ENCODE assay signal across 14 mouse cellular contexts in genomic region chr14:24731872-24732525, GRCm38 (mm10).
DNase-seq lines count a peak whose midpoint lies in the region; ATAC-seq and TF ChIP-seq lines count a peak whose summit lies in the region.
"Had no signal": no experiment of that assay in that cellular context is flagged by ENCODE, and none has a peak within 500 bp of the region (broad histone marks: within the 10 kb centered on the region; RNA-seq: fewer than 3 reads in every experiment).

No protein-coding gene starts in this region.

- intact Hi-C loops in left cerebral cortex, adult 2 months (cut with DNase I): no loop called here
- intact Hi-C loops in heart, postnatal 10 days (cut with DNase I): no loop called here

- no peaks in the 10 kb centered on the region for H3K9me3 ChIP-seq in hindbrain, embryonic 14.5 days (ENCODE audit: control insufficient read depth, low read length)
- no peaks in the 10 kb centered on the region for H3K9me3 ChIP-seq in neural tube, embryonic 14.5 days (ENCODE audit: control insufficient read depth, low read length)
- H3K9me3 ChIP-seq: lung, embryonic 15.5 days had no signal

- no peak for TF ChIP-seq POLR2A in cortical plate, adult 2 months (IDR thresholded peaks at IDR 0.05; ENCODE audit: extremely low read depth, insufficient read depth, low read length)

- peaks cover 3% of the 10 kb centered on the region for H3K4me1 ChIP-seq in cortical plate, adult 2 months (ENCODE audit: control insufficient read depth, insufficient read depth, low read length)
- H3K4me1 ChIP-seq in hindbrain, embryonic 14.5 days (replicated peaks; ENCODE audit: control insufficient read depth, insufficient read depth, low read length): peaks cover 6% of the 10 kb centered on the region; the same call in 1 of the 2 replicates
- 0 out of 2 replicates have a peak, but pooled peaks cover 3% of the 10 kb centered on the region for H3K4me1 ChIP-seq in neural tube, embryonic 14.5 days (ENCODE audit: control insufficient read depth, insufficient read depth, low read length)
- H3K4me1 ChIP-seq: lung, embryonic 15.5 days had no signal

- H3K9ac ChIP-seq in hindbrain, embryonic 14.5 days: no peak overlapping the region
- H3K9ac ChIP-seq in neural tube, embryonic 14.5 days (replicated peaks; ENCODE audit: low read depth, low read length): no peak overlapping the region
- H3K9ac ChIP-seq: lung, embryonic 15.5 days had no signal

- peak overlapping the region; percentile 16 for H3K27ac ChIP-seq in left cerebral cortex, adult 2 months
- H3K27ac ChIP-seq in cortical plate, adult 2 months (ENCODE audit: insufficient read depth, low read length): peak overlapping the region; percentile 36; the same call in 1 of the 2 replicates
- H3K27ac ChIP-seq in hindbrain, embryonic 14.5 days: peak overlapping the region; percentile 78
- peak overlapping the region; percentile 72 for H3K27ac ChIP-seq in neural tube, embryonic 14.5 days (ENCODE audit: low read depth, low read length)
- H3K27ac ChIP-seq: kidney, postnatal 0 days; lung, embryonic 15.5 days had no signal

- ATAC-seq in hindbrain, embryonic 14.5 days (ENCODE audit: low FRiP score): peak; percentile 83
- no peak; the same call in 1 of the 2 replicates for ATAC-seq in neural tube, embryonic 14.5 days (ENCODE audit: low read depth)
- ATAC-seq: CD4-positive, CD25-positive, alpha-beta regulatory T cell, adult 4 months had no signal

- DNase-seq in left cerebral cortex, adult 2 months (ENCODE audit: extremely low spot score in 1 of 2, low spot score in 2 of 2): no peak
- no peak for DNase-seq in left cerebral cortex, adult 9 months (ENCODE audit: low spot score in 2 of 2)
- peak; percentile 49 for DNase-seq in hindbrain, embryonic 14.5 days (ENCODE audit: low spot score)
- DNase-seq in embryo, embryonic 9.5 days (ENCODE audit: extremely low spot score): no peak
- DNase-seq in heart, postnatal 10 days: no peak
- DNase-seq: adrenal gland, postnatal 36 days; cerebellum, adult 11 months; heart, adult 11 months; liver had no signal

- no peaks in the 10 kb centered on the region for H3K27me3 ChIP-seq in hindbrain, embryonic 14.5 days (ENCODE audit: control insufficient read depth, insufficient read depth, low read length)
- H3K27me3 ChIP-seq in neural tube, embryonic 14.5 days (ENCODE audit: control insufficient read depth, insufficient read depth, low read length): no peaks in the 10 kb centered on the region
- H3K27me3 ChIP-seq: lung, embryonic 15.5 days had no signal

- TF ChIP-seq CTCF in left cerebral cortex, adult 2 months (IDR thresholded peaks at IDR 0.05): no peak
- no peak for TF ChIP-seq CTCF in cortical plate, adult 2 months (IDR thresholded peaks at IDR 0.05; ENCODE audit: extremely low read depth, insufficient read depth, low read length)

- 47% methylated on average over 5 of the region's 5 CpGs for WGBS in hindbrain, embryonic 14.5 days
- WGBS in neural tube, embryonic 14.5 days: 42% methylated on average over 5 of the region's 5 CpGs

- H3K4me2 ChIP-seq in hindbrain, embryonic 14.5 days (replicated peaks): no peak overlapping the region
- no peak overlapping the region for H3K4me2 ChIP-seq in neural tube, embryonic 14.5 days (ENCODE audit: low read depth, low read length)
- H3K4me2 ChIP-seq: lung, embryonic 15.5 days had no signal

- H3K36me3 ChIP-seq in hindbrain, embryonic 14.5 days (replicated peaks; ENCODE audit: control insufficient read depth, insufficient read depth): no peaks in the 10 kb centered on the region
- H3K36me3 ChIP-seq in neural tube, embryonic 14.5 days (ENCODE audit: control insufficient read depth, insufficient read depth, low read length): no peaks in the 10 kb centered on the region
- H3K36me3 ChIP-seq: lung, embryonic 15.5 days had no signal

- no peak overlapping the region for H3K4me3 ChIP-seq in left cerebral cortex, adult 2 months
- H3K4me3 ChIP-seq in cortical plate, adult 2 months (ENCODE audit: insufficient read depth, low read length): no peak overlapping the region
- no peak overlapping the region for H3K4me3 ChIP-seq in hindbrain, embryonic 14.5 days (replicated peaks; ENCODE audit: low read length)
- H3K4me3 ChIP-seq in neural tube, embryonic 14.5 days (ENCODE audit: low read depth, low read length): no peak overlapping the region
- H3K4me3 ChIP-seq: lung, embryonic 15.5 days had no signal

Comparison
In these comparisons a context has a peak if more than half of its experiments do, and no peak if none do; other contexts are left out.
1. H3K27ac ChIP-seq: peak in every context shown above with its lines; median percentile 78 in hindbrain, embryonic 14.5 days; 72 in neural tube, embryonic 14.5 days; 36 in cortical plate, adult 2 months; 16 in left cerebral cortex, adult 2 months.